Comparison of ENCODE assay signal across 12 mouse cellular contexts in genomic region chr2:156005393-156005792, GRCm38 (mm10). TPM values are rescaled to one million over a fixed set of nuclear protein-coding genes. Genes with fewer than 3 reads are reported as not detected.
A peak's percentile ranks its signal among the peaks of the same experiment; 100 is the strongest.
DNase-seq lines count a peak whose midpoint lies in the region; ATAC-seq and TF ChIP-seq lines count a peak whose summit lies in the region.
"Had no signal": no experiment of that assay in that cellular context is flagged by ENCODE, and none has a peak within 500 bp of the region (broad histone marks: within the 10 kb centered on the region; RNA-seq: fewer than 3 reads in every experiment).

No protein-coding gene starts in this region.

- H3K4me1 ChIP-seq in hindbrain, postnatal 0 days (ENCODE audit: insufficient read depth, low read length), result no peaks in the 10 kb centered on the region; the same call in 1 of the 2 replicates
- H3K4me1 ChIP-seq in hindbrain, embryonic 16.5 days (ENCODE audit: control insufficient read depth, insufficient read depth, low read depth, low read length), result peaks cover 7% of the 10 kb centered on the region
- H3K4me1 ChIP-seq in stomach, postnatal 0 days (replicated peaks; ENCODE audit: control insufficient read depth, insufficient read depth), result 0 out of 2 replicates have a peak, but pooled peaks cover 2% of the 10 kb centered on the region

- no peak overlapping the region for H3K27ac ChIP-seq in hindbrain, postnatal 0 days
- no peak overlapping the region for H3K27ac ChIP-seq in hindbrain, embryonic 16.5 days (ENCODE audit: low read depth, low read length)
- no peak overlapping the region for H3K27ac ChIP-seq in stomach, postnatal 0 days (replicated peaks)
- H3K27ac ChIP-seq: hindbrain, embryonic 15.5 days; midbrain, embryonic 12.5 days had no signal

- no peak for ATAC-seq in hindbrain, postnatal 0 days
- no peak for ATAC-seq in hindbrain, embryonic 16.5 days
- no peak for ATAC-seq in stomach, postnatal 0 days (ENCODE audit: low FRiP score, low TSS enrichment)

- no peak overlapping the region for H3K4me2 ChIP-seq in hindbrain, postnatal 0 days (ENCODE audit: low read depth, low read length)
- no peak overlapping the region for H3K4me2 ChIP-seq in hindbrain, embryonic 16.5 days (ENCODE audit: low read length)
- no peak overlapping the region for H3K4me2 ChIP-seq in stomach, postnatal 0 days (replicated peaks; ENCODE audit: low read depth)
- H3K4me2 ChIP-seq: hindbrain, embryonic 15.5 days; midbrain, embryonic 12.5 days had no signal

- peak; percentile 29 for DNase-seq in hindbrain, postnatal 0 days (ENCODE audit: low spot score)
- peak; percentile 27 for DNase-seq in right cerebral cortex, postnatal 4 days
- no peak for DNase-seq in right cerebral cortex, postnatal 14 days
- DNase-seq in R1 (ENCODE audit: low read depth, low spot score), result peak; percentile 85
- DNase-seq in stomach, postnatal 0 days (ENCODE audit: low spot score), result no peak
- DNase-seq in spleen, adult 12 weeks (ENCODE audit: low spot score), result no peak
- DNase-seq: cerebellum, postnatal 36 days had no signal

- H3K27me3 ChIP-seq in hindbrain, postnatal 0 days (ENCODE audit: insufficient read depth, low read length), result no peaks in the 10 kb centered on the region
- H3K27me3 ChIP-seq in hindbrain, embryonic 16.5 days (replicated peaks; ENCODE audit: control insufficient read depth, insufficient read depth, low read length), result no peaks in the 10 kb centered on the region
- H3K27me3 ChIP-seq in stomach, postnatal 0 days (ENCODE audit: control insufficient read depth, insufficient read depth, low read length), result no peaks in the 10 kb centered on the region
- H3K27me3 ChIP-seq: hindbrain, embryonic 15.5 days; midbrain, embryonic 12.5 days had no signal

- no peaks in the 10 kb centered on the region for H3K36me3 ChIP-seq in hindbrain, postnatal 0 days (ENCODE audit: insufficient read depth, low read length)
- H3K36me3 ChIP-seq in hindbrain, embryonic 16.5 days (ENCODE audit: control insufficient read depth, insufficient read depth, low read length), result peaks cover 11% of the 10 kb centered on the region
- H3K36me3 ChIP-seq in stomach, postnatal 0 days (ENCODE audit: control insufficient read depth, insufficient read depth, low read length), result peaks cover 6% of the 10 kb centered on the region; the same call in 1 of the 2 replicates

- H3K9ac ChIP-seq in hindbrain, postnatal 0 days (replicated peaks; ENCODE audit: low read length), result no peak overlapping the region
- no peak overlapping the region for H3K9ac ChIP-seq in hindbrain, embryonic 16.5 days (ENCODE audit: low read depth, low read length)
- H3K9ac ChIP-seq in stomach, postnatal 0 days (ENCODE audit: low read length), result no peak overlapping the region
- H3K9ac ChIP-seq: hindbrain, embryonic 15.5 days; midbrain, embryonic 12.5 days had no signal

- no peak overlapping the region for H3K4me3 ChIP-seq in hindbrain, postnatal 0 days (ENCODE audit: low read length)
- H3K4me3 ChIP-seq in hindbrain, embryonic 16.5 days (ENCODE audit: low read length), result no peak overlapping the region
- no peak overlapping the region for H3K4me3 ChIP-seq in stomach, postnatal 0 days (ENCODE audit: low read depth, low read length)
- H3K4me3 ChIP-seq: hindbrain, embryonic 15.5 days; midbrain, embryonic 12.5 days had no signal

- WGBS in hindbrain, postnatal 0 days, result 93% methylated on average over 4 of the region's 4 CpGs
- WGBS in hindbrain, embryonic 16.5 days, result 86% methylated on average over 4 of the region's 4 CpGs
- WGBS in stomach, postnatal 0 days, result 91% methylated on average over 4 of the region's 4 CpGs

- no peak for TF ChIP-seq EP300 in stomach, postnatal 0 days (optimal IDR thresholded peaks at IDR 0.05)

- peak; percentile 57 for TF ChIP-seq CTCF in hindbrain, postnatal 0 days (IDR thresholded peaks at IDR 0.05; ENCODE audit: low read depth)
- TF ChIP-seq CTCF in stomach, postnatal 0 days (IDR thresholded peaks at IDR 0.05; ENCODE audit: low read depth), result peak; percentile 56

- no peaks in the 10 kb centered on the region for H3K9me3 ChIP-seq in hindbrain, postnatal 0 days (ENCODE audit: low read length)
- H3K9me3 ChIP-seq in hindbrain, embryonic 16.5 days (ENCODE audit: control insufficient read depth, low read length), result no peaks in the 10 kb centered on the region
- H3K9me3 ChIP-seq in stomach, postnatal 0 days (ENCODE audit: control insufficient read depth, low read length), result no peaks in the 10 kb centered on the region
- H3K9me3 ChIP-seq: hindbrain, embryonic 15.5 days; midbrain, embryonic 12.5 days had no signal

RNA-seq across cellular contexts. Expression of gene 6430550D23Rik, which starts 2.4 kb away (rescaled TPM):
- total RNA-seq in hindbrain, postnatal 0 days (2014; rRNA removed), result 0.50 and 1.3 TPM in 2 replicates
- polyA plus RNA-seq in hindbrain, postnatal 0 days (2015; fragmentation: Nextera tagmentation; extraction: Ambion mirVana), result 0.97 and 1.4 TPM in 2 replicates
- polyA plus RNA-seq in hindbrain, embryonic 16.5 days (2015; fragmentation: Nextera tagmentation; extraction: Ambion mirVana), result 1.4 and 2.5 TPM in 2 replicates
- 0.65 and 0.76 TPM in 2 replicates for polyA plus RNA-seq in stomach, postnatal 0 days (2015; fragmentation: Nextera tagmentation; extraction: Ambion mirVana)

RNA-seq across cellular contexts. Expression of gene Ergic3, which starts 2.5 kb away (rescaled TPM):
- 288 and 352 TPM in 2 replicates for total RNA-seq in hindbrain, postnatal 0 days (2014; rRNA removed)
- 430 and 472 TPM in 2 replicates for polyA plus RNA-seq in hindbrain, postnatal 0 days (2015; fragmentation: Nextera tagmentation; extraction: Ambion mirVana)
- 479 and 492 TPM in 2 replicates for polyA plus RNA-seq in hindbrain, embryonic 16.5 days (2015; fragmentation: Nextera tagmentation; extraction: Ambion mirVana)
- polyA plus RNA-seq in stomach, postnatal 0 days (2015; fragmentation: Nextera tagmentation; extraction: Ambion mirVana), result 138 and 144 TPM in 2 replicates

RNA-seq across cellular contexts. Expression of gene Fer1l4, which starts 47.4 kb away (rescaled TPM):
- not detected in 2 replicates for total RNA-seq in hindbrain, postnatal 0 days (2014; rRNA removed)
- 0.15 TPM in 1 of 2 replicates, not detected in the other for polyA plus RNA-seq in hindbrain, postnatal 0 days (2015; fragmentation: Nextera tagmentation; extraction: Ambion mirVana)
- not detected in 2 replicates for polyA plus RNA-seq in hindbrain, embryonic 16.5 days (2015; fragmentation: Nextera tagmentation; extraction: Ambion mirVana)
- polyA plus RNA-seq in stomach, postnatal 0 days (2015; fragmentation: Nextera tagmentation; extraction: Ambion mirVana), result 10.1 and 11.7 TPM in 2 replicates
- total RNA-seq: left cerebral cortex, postnatal 14 days had no signal
- polyA plus RNA-seq: forebrain, embryonic 11.5 days; hindbrain, embryonic 15.5 days; midbrain, embryonic 12.5 days had no signal

RNA-seq across cellular contexts. Expression of gene Cep250, which starts 49.1 kb away (rescaled TPM):
- 20.8 and 24.9 TPM in 2 replicates for total RNA-seq in hindbrain, postnatal 0 days (2014; rRNA removed)
- 11.9 and 13.1 TPM in 2 replicates for polyA plus RNA-seq in hindbrain, postnatal 0 days (2015; fragmentation: Nextera tagmentation; extraction: Ambion mirVana)
- polyA plus RNA-seq in hindbrain, embryonic 16.5 days (2015; fragmentation: Nextera tagmentation; extraction: Ambion mirVana), result 11.5 and 14.0 TPM in 2 replicates
- 4.0 and 4.6 TPM in 2 replicates for polyA plus RNA-seq in stomach, postnatal 0 days (2015; fragmentation: Nextera tagmentation; extraction: Ambion mirVana)

RNA-seq across cellular contexts. Expression of gene Spag4, which starts 59.6 kb away (rescaled TPM):
- total RNA-seq in hindbrain, postnatal 0 days (2014; rRNA removed), result 7.9 and 18.5 TPM in 2 replicates
- polyA plus RNA-seq in hindbrain, postnatal 0 days (2015; fragmentation: Nextera tagmentation; extraction: Ambion mirVana), result 8.3 and 8.7 TPM in 2 replicates
- polyA plus RNA-seq in hindbrain, embryonic 16.5 days (2015; fragmentation: Nextera tagmentation; extraction: Ambion mirVana), result 7.7 and 9.6 TPM in 2 replicates
- polyA plus RNA-seq in stomach, postnatal 0 days (2015; fragmentation: Nextera tagmentation; extraction: Ambion mirVana), result 2.7 and 3.0 TPM in 2 replicates

Comparison
In these comparisons a context has a peak if more than half of its experiments do, and no peak if none do; other contexts are left out.
1. DNase-seq: peak in hindbrain, postnatal 0 days (single experiment), right cerebral cortex, postnatal 4 days (single experiment) and R1 (single experiment); none in right cerebral cortex, postnatal 14 days (single experiment), stomach, postnatal 0 days (single experiment) and spleen, adult 12 weeks (single experiment).